Mouse (Mus musculus) layer of hippocampus, postnatal 10 days (tissue): Measurements from ENCODE around the gene Rnf145. TPM values are rescaled to one million over a fixed set of nuclear protein-coding genes. Genes with fewer than 3 reads are reported as not detected.
A peak's percentile ranks its signal among the peaks of the same experiment; 100 is the strongest.
"Not testable (repeated sequence)": the region's sequence is repeated elsewhere in the genome, so short reads cannot be mapped to it uniquely, and the experiment has no call there.

ENCODE experiments used
- DNase-seq, 2 experiments: peaks; one replicate each; pipeline ENCODE4 v3.0.0; 2021; ENCODE audit warnings: low spot score in 2 of 2
- total RNA-seq, 2 experiments: library from RNA; stranded (reverse); gene quantifications; 2 replicates each; pipeline ENCODE4 v1.2.3; 2021

Rnf145 gene
- total RNA-seq, 2 experiments from 2014 or later, result 91.6 to 119 TPM

DNA sequence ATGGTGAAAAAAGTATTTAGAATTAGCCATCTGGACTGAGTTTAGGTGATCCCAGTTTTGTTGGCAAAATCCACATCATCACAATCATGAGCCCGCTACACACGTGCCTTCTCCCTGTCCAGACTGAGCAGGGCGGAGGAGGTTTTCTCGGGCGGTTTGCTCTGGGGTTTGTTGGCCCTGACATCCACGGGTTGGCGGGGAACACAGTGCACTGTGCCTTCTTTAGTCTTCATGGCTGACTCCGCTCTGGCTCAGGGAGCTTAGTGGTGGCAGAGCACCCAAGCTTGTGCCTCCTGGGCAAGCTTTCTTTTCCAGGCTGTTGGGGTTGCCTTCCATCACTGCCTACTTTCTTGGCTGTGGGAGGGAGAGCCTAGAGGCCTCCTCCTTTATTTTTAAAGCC, 41.6 kb downstream of the Rnf145 start:
- no peak for DNase-seq

DNA sequence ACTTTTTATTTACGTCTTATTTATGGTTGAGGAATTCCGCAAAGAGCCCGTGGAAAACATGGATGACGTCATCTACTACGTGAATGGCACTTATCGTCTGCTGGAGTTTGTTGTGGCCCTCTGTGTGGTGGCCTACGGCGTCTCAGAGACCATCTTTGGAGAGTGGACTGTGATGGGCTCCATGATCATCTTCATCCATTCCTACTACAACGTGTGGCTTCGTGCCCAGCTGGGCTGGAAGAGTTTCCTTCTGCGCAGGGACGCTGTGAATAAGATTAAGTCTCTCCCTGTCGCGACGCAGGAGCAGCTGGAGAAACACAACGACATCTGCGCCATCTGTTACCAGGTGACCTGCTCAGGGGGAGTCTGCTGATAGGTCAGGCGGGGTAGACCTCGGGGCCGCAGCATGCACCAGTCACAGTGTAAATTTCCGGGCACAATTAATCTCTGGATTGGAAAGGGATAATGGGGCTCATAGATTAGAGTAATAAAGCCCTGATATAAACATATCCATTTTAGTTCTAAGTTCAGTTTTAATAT, 42.8 kb downstream of the Rnf145 start:
- no peak for DNase-seq

DNA sequence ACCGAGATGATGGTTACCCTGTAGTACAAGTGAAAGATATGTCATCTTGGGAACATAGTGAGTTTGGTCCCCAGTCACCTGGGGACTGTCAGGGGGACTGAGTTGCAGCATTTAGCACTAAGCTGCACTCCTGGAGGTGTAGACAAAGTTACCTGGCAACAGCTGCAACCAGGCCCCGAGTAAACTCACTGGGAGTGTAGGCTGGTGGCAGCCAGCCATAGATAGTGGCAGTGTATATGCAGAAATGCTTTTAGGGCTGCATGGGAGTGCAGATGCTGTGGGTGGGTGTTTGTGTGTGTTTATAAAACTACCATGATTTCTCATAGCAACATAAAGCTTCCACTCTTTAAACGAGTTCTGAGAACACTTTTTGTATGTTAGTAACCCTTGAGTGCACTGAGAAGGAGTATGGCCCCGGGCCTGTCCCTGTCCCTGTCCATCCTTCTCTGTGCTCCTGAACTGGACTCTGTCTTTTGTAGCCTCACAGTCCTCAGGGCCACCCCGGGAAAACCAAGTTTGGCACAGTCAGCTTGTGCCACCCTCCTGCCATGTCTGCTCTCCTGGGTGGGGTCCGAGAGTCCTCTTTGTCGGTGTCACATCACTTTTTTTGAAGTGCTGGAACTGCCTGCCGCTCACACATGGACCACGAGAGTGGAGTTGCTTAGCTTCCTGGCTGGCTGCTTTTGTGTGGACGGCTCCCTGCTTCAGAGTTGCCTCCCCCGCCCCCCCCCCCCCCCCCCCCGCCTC, 43.8 kb downstream of the Rnf145 start:
- DNase-seq, result no peak

DNA sequence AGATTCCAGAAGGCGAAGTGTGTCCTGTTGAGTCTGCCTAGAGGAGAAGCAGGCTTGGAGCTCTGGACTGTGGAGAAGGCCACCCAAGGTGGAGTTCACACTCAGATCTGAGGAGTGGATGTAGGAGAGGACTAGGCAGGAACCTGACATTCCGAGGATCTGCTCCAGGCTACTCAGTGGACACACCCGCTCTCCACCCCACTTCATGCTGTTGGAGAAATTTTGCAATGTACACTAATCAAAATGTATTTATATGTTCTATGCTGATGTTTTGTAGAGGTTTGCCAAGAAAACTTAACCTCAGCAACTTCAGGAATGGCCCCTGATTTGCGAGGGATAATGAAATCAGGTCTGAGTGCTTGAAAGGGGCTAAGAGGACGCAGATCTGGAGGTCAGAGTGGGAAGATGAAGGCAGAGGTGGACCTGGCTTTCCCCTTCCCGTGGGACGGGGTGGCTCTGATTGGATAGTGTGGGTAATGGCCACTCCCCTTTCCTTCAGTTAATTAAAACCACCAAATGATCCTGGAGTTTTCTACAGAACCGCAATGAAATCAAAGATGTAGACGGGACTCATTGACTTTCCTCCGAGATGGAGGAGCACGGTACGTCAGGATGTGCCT, 45.6 kb downstream of the Rnf145 start:
- DNase-seq, result no peak

DNA sequence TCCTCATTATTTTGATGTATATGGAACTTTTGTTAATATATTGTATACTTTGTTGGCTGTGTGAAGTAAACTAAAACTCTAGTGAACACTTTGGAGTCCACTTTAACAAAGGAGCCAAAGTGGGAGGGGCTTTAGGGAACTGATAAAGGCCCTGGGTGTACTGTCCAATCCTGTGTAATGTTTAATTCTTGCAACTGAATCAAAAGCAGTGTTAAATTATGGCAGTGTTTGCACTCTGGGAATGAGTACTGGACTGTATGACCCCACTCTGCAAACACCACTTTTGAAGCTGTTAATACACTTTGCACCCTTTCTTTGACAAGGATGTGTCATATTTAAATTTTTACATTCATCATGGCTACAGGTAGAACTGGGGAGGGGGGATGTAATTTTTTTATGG, 46.2 kb downstream of the Rnf145 start:
- no peak for DNase-seq

DNA sequence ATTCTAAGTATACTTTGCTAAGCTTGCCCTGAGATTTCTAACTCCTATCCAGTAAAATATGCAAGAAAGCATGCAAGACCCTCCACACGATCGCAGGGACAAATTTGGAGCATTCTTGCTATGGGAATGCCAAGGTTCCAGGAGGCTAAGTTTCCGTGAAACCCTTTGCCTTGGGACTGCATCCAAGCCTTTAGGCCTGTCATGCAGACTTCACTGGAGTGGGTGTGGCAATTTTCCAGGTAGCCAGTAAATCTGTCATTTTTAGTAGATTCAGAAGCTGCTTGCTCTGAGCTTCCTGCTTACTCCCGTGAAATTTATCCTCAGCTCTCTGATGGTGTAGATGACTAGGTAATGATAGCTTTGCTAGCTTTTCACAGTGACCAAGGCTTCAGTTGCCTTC, 51.6 kb downstream of the Rnf145 start:
- DNase-seq, result not testable (repeated sequence)

DNA sequence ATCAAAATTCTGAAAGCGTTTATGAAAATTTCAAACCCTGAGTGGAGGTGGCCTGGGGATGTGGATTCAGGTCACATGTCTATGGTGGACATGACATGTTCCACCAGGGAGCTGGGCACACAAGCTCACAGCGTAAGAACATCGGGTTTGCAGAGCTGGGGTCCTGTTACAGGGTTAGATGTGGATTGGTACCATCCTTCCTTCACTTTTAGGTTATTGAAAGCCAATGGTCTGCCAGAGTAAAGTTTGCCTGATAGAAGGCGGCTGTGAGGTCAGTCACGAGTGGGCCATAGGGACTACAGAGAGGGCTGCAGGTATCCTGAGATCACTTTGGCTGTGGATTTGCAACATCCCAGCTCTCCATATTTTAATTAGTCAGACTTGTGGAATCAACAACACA, 54.0 kb downstream of the Rnf145 start:
- DNase-seq, result no peak

DNA sequence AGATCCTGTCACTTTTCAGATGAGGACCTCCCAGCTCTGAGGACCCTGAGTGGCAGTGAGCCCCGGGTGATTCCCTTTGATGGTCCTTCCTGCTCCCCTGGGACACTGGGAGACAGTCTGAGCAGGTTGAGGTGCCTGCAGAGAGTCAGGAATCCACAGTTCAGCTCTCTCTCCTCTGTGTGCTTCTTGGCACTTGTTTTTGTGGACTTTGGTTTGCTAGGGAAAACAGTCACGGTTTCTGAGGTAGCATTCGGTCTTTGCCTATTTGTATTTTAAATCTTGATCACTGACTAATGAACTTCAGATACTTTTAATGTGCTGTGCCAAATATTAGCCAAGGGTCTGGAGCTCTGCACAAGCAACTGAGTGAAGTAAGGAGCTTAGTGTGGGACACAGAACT, 54.6 kb downstream of the Rnf145 start:
- DNase-seq, result no peak

DNA sequence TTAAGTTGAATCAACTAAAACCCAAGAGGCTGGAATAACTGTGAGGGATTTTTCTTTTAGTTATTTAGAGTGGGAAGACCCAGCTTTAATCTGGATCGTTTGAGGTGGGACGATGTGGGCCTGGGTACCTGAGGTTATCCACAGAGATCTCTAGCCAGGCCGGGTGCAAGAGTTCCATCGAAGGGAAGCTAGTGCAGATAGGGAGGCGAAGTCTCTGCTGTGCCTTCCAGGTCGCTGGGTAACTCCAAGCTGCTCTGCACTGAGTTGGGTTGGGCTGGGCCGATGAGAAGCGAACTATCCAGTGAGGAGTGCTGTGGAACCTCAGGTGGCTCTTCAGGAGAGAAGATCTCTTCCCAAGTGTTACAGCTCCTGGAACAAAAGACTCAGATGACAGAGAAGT, 55.6 kb downstream of the Rnf145 start:
- no peak for DNase-seq

DNA sequence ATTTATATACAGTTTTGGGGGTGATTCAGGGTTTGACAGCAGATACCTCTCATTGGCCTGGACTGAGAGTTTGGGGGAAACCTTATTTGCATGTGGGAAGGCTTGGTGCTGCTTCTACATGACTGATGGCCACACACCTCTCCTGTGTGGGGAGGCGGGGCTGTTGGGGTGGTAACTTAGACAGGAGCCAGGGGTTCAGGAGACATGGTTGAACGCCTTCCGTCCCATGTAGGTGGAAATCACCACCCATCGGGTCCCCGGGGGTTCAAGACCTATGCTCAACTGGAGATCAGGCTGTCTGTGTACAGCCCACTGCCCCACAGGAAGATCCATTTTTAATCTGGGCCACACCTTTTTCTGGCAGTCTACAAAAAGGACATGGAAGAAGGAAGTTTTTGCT, 56.1 kb downstream of the Rnf145 start:
- DNase-seq, result no peak

DNA sequence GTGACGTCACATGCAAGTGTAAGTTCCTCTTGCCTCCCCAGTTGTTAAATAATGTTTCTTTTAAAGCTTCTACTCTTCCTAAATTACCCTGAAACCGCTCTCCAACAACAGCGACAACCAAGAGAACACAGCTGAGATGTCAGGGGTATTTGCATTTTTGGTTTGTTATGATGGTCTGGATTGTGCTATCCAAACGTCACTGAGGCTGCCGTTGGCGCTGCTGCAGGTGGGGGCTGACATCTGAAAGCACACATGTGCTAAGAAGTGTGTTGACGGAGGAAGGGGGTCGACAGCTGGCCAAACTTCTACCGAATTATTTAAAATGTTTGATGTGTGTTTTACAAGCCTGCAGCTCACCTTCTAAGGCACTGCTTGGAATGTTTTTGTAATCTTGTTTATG, 59.1 kb downstream of the Rnf145 start:
- no peak for DNase-seq

DNA sequence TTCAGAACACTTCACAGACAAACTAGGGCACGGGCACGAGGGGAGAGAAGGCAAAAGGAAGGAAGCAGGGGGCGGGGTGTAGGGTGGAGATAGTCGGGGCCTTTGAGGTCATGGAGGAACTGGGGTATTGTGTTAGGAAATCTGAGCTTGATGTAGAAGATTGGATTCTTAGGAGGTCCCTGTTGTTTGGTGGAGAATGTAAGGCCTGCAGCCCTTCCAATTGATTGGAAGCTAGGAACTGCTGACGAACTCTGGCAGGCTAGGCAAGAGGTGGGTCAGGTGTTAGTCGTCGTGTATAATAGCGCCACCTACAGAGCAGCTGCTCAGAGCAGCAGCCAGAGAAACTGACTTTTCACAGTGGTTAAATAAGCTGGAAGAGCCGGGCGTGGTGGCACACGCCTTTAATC, 62.5 kb downstream of the Rnf145 start:
- DNase-seq, result no peak

DNA sequence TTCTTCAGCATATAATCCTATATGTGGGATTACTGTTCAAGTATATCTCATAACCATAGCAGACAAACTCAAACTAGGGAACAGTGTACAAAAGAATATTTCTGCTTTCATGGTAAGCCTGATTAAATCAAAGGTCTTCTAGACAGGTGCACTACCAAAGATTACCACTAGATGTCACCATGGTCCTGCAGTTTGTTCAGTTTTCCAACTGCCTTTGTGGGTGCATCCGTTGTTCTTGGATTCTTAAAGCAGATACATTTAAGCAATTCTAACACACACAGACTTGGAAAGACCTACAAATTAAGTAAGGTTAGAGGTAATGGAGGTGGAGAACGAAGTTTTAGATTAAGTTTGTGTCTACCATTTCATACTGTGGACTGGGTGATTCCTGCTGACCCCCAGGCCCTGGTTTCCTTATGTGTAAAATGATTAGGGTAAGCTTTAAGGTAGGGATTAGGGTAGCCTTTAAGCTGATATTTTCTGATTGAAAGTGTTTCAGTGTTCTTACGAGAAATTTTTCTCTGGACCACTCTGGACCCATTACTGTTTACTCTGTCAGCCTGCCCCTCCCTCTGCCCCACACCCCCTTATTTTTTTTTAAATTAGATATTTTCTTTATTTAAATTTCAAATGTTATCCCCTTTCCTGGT, 67.4 kb downstream of the Rnf145 start:
- DNase-seq, result peak; percentile 80 to 84

DNA sequence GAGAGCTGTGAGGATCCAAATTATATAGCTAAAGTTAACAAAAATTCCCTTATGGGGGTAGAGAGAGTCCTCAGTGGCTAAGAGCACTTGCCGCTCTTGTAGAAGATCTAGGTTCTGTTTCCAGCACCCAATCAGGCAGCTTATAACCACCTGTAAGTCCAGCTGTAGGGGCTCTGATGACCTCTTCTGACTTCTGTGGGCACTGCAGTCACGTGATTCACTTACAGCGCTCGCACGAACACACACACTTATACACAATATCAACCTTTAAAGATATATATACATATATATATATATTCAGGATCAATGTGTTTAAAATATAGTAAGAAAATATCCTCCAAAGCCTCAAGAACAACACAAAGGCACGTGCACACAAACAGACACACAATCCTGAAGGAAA, 74.3 kb downstream of the Rnf145 start:
- DNase-seq, result no peak

DNA sequence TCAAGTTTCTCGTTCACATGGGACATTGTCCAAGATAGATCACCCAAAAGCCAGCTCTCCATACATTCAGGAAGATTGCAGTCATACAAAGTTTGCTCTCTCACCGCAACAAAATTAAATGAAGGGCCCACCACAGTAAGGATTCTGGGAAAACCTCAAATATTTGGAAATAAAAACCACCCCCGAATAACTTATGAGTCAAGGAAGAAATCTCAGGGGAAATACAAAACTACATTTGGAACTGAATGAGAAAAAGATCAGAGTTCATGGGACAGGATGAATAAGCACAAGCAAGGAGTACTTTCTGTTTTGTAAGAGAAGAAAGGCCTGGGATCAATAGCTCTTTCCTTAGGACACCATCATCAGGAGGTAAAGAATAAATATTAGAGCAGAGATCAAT, 76.0 kb downstream of the Rnf145 start:
- no peak for DNase-seq

DNA sequence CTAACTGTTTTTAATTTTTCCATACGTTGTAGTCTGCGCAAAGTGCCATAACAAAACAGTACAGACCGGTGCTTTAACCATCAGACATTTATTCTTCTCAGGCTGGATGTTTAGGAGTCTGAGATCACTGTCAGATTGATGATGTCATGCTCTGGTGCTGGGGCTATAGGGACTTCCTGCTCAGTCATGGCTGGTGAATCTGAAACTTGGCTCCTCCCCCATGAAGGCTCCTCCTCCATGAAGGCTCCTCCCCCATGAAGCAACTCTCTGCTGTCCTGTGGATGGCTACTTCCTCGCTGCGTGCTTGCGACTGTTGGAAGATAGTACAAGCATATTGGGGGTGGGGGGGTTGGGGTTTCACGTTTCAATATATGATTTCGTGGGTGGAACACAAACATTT, 88.1 kb downstream of the Rnf145 start:
- no peak for DNase-seq

DNA sequence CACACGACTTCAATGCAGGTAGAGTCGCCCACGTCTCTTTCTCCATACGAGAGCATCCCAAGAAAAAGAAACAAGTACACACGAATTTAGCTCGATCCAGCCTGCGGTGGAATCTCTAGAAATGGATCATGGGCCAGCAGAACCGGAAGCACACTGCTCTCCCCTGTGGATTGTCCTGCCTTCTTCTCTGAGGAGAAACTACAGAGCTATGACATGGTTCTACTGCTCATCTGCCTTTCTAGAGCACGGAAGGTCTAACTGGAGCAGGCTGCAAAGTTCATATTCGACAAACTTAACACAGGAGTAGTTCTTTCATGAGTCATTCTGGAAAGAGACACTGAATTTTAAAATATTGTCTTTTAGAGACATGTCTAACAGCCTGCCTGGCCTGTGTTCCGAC, 89.9 kb downstream of the Rnf145 start:
- DNase-seq, result no peak

DNA sequence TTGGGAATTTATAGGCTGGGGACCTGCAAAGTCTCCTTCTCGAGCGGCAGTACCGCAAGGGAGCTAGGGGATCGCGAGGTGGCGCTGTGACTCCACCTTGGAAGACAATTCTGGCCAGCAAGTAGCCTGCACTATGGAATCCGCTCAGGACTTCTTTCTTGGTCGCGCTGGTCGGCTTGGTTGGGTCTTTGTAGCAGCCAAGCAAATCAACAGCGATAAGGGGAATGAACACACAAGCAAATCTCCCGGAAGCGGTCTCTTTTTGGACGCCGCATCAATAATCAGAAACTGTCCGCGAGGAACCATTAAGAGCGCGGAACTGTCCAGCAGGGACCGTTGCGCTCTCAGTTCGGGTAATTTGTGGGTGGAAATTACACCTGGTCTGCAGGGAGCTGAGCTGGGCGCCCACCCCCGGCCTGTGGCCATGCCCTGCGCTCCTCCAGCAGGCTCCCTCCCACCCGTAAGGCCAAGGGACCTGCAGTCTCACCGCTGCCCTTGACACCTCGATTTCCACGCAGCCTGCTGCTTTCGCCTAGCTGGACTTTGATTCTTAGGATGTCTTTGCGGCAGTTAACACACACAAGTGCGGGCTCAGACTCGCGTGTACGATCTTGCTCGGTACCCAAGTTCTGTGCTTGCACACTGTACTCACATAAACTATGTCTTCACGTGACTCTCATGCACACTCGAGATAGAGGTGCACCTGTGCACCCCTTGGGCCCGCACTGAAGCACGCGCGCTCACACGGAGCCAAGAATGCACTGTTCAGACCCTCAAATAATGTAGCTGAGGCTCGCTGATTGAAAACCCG, 92.4 kb downstream of the Rnf145 start:
- peak; percentile 90 to 92 for DNase-seq

DNA sequence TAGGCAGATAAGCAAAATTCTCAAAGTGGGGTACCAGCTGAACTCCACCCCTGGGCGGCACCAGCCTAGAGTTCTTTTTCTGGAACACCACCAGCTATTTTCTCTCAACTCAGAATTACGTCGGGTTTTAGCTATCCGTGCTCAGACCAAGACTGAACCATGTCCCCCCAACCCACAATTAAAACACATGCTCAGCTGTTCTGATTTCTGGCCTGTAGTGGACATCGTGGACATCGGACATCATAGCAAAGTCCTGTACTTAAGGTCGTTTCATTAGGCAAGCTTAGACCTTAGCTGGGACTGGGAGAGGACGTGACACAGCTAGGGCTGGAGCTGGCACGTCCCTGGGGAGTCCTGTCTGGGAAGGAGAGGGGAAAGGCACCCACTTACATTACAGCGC, 93.4 kb downstream of the Rnf145 start:
- DNase-seq, result no peak

DNA sequence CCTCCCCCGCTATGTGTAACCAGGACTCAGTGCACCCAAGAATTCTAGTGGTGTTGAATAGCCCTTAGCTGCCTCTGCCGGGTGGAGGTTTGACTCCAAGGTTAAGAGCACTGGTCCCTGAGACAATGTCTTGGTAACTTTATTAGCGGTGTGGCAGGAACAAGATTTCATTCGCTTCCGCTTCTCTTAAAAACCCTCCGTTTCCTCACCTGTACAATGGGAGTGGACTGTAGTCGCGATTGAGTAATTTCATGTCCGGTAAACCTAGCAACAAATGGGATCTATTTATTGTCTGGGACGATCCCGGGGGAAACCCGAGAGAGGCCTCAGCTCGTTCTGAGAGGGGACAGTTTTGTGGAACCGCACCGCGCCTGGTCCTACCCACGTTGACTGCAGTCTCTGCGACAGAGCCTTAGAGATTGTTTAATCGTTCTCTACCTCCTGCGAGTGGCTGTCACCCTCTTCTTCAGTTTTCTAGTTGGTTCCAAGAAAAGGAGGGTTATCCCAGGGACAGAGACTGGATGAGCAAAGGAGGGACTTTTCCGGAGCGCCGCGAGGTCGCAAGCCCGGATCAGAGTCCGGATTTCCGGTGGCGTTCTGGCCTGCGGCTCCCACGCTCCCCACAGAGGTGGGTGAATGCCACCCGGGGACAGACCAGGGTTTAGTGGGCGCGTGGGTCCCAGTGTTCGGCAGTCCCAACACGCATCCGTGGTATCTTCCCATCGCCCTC, 94.1 kb downstream of the Rnf145 start:
- DNase-seq, result no peak
